Mouse (Mus musculus): ENCODE measurements around the gene Ism2. TPM values are rescaled to one million over a fixed set of nuclear protein-coding genes. Genes with fewer than 3 reads are reported as not detected.
A peak's percentile ranks its signal among the peaks of the same experiment; 100 is the strongest.

The Ism2 gene
- polyA plus RNA-seq, 1 experiment from 2014 or later = 1.6 TPM

DNA sequence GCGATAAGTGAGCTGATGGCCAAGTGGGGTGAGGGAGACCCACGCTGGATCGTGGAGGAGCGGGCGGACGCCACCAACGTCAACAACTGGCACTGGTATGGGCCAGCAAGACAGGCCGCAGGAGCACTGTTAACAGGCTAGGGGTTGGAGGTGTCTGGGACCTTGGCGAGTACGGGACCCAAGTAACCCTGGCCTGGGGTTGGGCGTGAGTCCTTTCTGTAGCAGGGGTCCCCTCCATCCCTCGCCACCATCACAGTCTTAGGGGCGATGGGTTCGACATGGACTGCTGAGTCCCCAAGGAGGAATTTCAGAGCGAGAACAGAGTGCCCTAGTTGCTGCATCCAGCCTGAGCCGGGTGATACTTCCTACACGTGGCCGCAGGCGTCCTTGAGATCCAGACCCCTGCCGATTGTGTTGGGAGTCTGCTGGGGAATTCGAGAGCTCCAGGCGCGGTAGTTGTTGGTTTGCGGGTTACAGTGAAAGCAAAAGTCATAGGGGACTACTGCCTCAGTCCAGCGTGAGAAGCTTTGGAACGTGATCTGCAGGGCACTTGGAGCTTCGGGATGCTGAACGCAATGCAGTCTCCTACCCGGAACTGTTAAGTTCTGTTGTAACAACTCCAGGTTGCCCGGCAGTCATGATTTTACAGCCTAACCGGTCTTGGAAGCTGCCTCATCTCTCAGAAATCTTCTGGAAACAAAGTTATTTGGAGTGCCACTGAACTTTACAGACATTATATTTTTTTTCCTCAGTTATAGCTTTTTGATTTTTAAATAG is 32.5 kb downstream of the Ism2 start:
- H3K4me2 ChIP-seq = peak overlapping the region; percentile 84
- H3K4me1 ChIP-seq = peaks cover 17% of the 10 kb centered on the region
- peak overlapping the region; percentile 71 for H3K4me3 ChIP-seq
- H3K9me3 ChIP-seq = no peaks in the 10 kb centered on the region
- peak overlapping the region; percentile 87 for H3K27ac ChIP-seq
- ATAC-seq (ENCODE audit: insufficient number of reproducible peaks, insufficient read depth, low FRiP score, low TSS enrichment, low read depth) = peak; percentile 68
- WGBS = under 1% methylated on average over 31 of the region's 31 CpGs
- no peaks in the 10 kb centered on the region for H3K27me3 ChIP-seq
- peak overlapping the region; percentile 89 for H3K9ac ChIP-seq
- peaks cover 44% of the 10 kb centered on the region for H3K36me3 ChIP-seq

DNA sequence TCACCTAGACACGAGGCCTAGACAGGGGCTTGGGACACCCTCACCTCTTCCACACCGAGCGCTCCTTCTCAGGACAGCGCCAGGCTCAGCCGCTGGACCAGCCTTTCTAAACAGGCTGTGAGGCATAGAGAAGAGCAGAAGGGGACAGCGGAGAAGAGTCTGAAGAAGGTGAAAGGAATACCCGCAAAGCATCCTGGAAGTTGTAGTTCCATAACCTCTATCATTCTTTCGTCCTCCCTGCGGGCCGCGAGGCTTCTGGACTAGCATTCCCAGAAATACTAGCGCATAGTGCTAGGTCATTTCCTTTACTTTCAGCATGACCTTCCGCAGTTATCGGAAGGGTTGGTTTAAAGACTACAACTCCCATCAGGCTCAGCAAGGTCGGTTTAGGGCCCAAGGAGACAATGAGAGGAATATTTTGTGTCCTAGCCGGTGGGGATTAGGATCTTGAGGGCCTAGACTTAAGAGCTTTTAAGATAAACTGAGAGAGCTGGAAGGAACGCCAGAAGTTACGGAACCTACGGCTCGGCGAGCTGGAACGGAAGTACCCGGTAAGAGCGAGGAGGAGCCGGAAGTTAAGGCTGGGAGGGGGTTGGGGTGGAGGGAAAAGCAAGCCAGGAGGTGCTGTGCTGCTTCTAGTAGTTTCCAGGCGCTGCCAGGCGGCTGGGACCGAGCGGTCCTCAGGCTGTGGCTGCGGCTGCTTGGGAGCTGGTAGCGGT is 33.2 kb downstream of the Ism2 start, which contains the start of the genes Vipas39 and Ahsa1:
Gene Vipas39 (minus strand): TSS at position 149 of the 719 bp plus-strand sequence.
Gene Ahsa1 (plus strand): TSS at position 372 of the 719 bp plus-strand sequence.
- WGBS = under 1% methylated on average over 31 of the region's 31 CpGs
- H3K27me3 ChIP-seq = no peaks in the 10 kb centered on the region
- peak within 1 kb of the TSS; percentile 71 for H3K4me3 ChIP-seq
- ATAC-seq (ENCODE audit: insufficient number of reproducible peaks, insufficient read depth, low FRiP score, low TSS enrichment, low read depth) = peak; percentile 97
- peaks cover 17% of the 10 kb centered on the region for H3K4me1 ChIP-seq
- H3K36me3 ChIP-seq = peaks cover 44% of the 10 kb centered on the region
- H3K9ac ChIP-seq = peak within 1 kb of the TSS; percentile 89
- H3K27ac ChIP-seq = peak within 1 kb of the TSS; percentile 87
- peak within 1 kb of the TSS; percentile 84 for H3K4me2 ChIP-seq
- H3K9me3 ChIP-seq = no peaks in the 10 kb centered on the region

DNA sequence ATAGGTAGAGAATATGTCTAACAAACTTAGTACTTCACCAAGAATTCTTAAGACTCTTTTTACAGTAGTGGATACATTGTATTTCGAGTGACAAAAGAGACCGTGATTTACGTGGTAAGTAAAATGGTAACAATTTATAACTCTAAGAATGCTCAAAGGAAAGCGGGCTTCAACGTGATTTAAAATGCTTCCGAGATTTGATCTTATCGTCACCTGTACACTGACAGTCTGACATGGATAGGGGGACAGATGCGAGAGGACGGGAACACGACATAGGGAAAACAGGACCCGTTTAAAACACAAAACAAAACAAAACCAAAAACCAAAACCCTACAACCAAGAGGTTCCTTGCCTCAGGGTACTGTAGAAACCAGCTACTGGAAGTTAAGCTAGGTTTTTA is 34.1 kb downstream of the Ism2 start:
- peak overlapping the region; percentile 87 for H3K27ac ChIP-seq
- H3K4me3 ChIP-seq = peak overlapping the region; percentile 71
- no peaks in the 10 kb centered on the region for H3K27me3 ChIP-seq
- no peak for ATAC-seq (ENCODE audit: insufficient number of reproducible peaks, insufficient read depth, low FRiP score, low TSS enrichment, low read depth)
- H3K36me3 ChIP-seq = peaks cover 44% of the 10 kb centered on the region
- H3K4me1 ChIP-seq = peaks cover 17% of the 10 kb centered on the region
- H3K4me2 ChIP-seq = peak overlapping the region; percentile 84
- peak overlapping the region; percentile 89 for H3K9ac ChIP-seq
- no peaks in the 10 kb centered on the region for H3K9me3 ChIP-seq
- 18% methylated on average over 11 of the region's 11 CpGs for WGBS

DNA sequence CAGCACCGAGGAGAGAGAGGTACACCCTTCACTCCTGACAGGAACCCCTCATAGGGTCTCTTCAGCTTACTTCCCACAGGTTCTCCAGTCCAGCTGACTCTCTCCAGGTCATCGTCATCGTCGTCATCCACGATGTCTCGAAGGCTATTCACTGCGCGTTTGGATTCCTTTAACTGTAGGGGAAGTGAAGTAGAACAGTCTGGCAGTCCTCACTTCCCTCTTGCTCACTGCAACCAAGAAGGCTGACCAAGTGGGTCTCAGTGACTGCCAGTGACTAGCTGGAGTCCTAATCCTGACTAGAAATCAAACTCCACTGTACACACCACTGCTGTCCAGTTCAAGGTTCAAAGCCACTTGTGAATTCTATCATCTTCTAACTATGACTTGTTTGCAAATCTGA is 38.9 kb downstream of the Ism2 start:
- Histone ChIP-seq H3K36me3 (peaks cover 73% of the 10 kb centered on the region), H3K27me3 (no peaks in the 10 kb centered on the region), H3K9ac (no peak overlapping the region), H3K4me3 (no peak overlapping the region), H3K4me2 (no peak overlapping the region), H3K27ac (no peak overlapping the region), H3K9me3 (no peaks in the 10 kb centered on the region), H3K4me1 (peaks cover 8% of the 10 kb centered on the region; the same call in 1 of the 2 replicates)
- no peak for ATAC-seq (ENCODE audit: insufficient number of reproducible peaks, insufficient read depth, low FRiP score, low TSS enrichment, low read depth)
- 96% methylated on average over 8 of the region's 8 CpGs for WGBS

DNA sequence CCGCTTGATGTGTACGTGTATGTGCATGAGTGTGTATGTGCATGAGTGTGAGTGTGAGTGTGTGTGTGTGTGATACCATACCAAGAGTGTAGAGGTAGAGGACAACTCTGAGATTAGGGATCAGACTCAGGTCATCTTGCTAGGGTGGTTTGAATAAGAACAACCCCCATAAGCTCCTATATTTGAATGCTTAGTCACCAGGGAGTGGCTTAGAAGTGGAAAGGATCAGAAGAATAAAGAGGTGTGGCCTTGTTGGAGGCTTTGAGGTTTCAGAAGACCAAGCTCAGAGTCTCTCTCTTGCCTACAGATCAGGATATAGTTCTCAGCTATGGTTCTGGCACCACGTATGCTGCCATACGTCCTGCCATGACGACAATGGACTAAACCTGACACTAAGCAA is 42.9 kb downstream of the Ism2 start:
- Histone ChIP-seq H3K9ac (no peak overlapping the region), H3K27me3 (no peaks in the 10 kb centered on the region), H3K9me3 (no peaks in the 10 kb centered on the region), H3K27ac (no peak overlapping the region), H3K4me2 (no peak overlapping the region), H3K4me1 (no peaks in the 10 kb centered on the region), H3K4me3 (no peak overlapping the region), H3K36me3 (peaks cover 90% of the 10 kb centered on the region)
- 94% methylated on average over 5 of the region's 5 CpGs for WGBS
- ATAC-seq (ENCODE audit: insufficient number of reproducible peaks, insufficient read depth, low FRiP score, low TSS enrichment, low read depth) = no peak

DNA sequence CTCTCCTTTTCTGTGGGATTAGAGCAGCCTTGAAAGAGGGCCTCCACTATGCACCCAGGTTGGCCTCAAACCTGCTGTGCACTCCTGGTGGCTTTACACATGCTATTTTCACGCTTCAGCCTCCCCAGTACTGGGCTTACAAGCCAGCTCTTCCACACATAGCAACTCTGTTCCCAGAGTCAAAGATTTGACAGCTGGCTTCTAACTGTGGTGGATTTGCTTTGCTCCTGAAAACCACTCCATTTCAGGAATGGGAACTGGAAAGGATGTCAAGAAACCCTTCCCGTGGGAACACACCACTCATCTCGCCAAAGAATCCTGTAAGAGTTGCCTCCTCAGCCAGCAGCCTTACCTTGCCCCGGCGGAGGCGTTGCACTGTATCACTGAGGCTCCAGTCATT is 45.6 kb downstream of the Ism2 start:
- H3K4me1 ChIP-seq = no peaks in the 10 kb centered on the region
- no peak overlapping the region for H3K9ac ChIP-seq
- H3K27ac ChIP-seq = no peak overlapping the region
- no peak overlapping the region for H3K4me3 ChIP-seq
- H3K4me2 ChIP-seq = no peak overlapping the region
- WGBS = 88% methylated on average over 6 of the region's 6 CpGs
- H3K27me3 ChIP-seq = no peaks in the 10 kb centered on the region
- ATAC-seq (ENCODE audit: insufficient number of reproducible peaks, insufficient read depth, low FRiP score, low TSS enrichment, low read depth) = no peak
- no peaks in the 10 kb centered on the region for H3K9me3 ChIP-seq
- H3K36me3 ChIP-seq = peaks cover 93% of the 10 kb centered on the region

DNA sequence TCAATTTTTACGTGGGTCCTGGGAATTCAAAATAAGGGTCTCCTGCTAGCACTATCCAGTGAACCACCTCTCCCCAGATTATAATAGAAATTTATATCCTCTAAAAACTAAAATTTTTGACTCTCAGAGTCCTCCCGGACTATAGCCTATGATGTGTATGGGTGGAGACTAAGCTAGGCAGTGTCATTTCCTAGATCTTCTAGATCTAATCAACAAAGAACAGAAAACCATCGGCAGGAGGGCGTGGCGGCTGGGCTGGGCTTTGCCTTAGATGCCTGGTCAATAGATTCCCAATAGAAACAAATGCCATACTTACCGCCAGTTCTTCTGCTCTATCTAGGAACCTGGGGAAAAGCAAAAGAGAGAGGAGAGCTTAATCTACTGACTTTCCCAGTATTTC is 49.3 kb downstream of the Ism2 start:
- Histone ChIP-seq H3K4me1 (no peaks in the 10 kb centered on the region), H3K27me3 (no peaks in the 10 kb centered on the region), H3K9ac (no peak overlapping the region), H3K4me2 (no peak overlapping the region), H3K9me3 (no peaks in the 10 kb centered on the region), H3K27ac (no peak overlapping the region), H3K36me3 (peaks cover 87% of the 10 kb centered on the region), H3K4me3 (no peak overlapping the region)
- ATAC-seq (ENCODE audit: insufficient number of reproducible peaks, insufficient read depth, low FRiP score, low TSS enrichment, low read depth) = no peak
- 88% methylated on average over 6 of the region's 6 CpGs for WGBS

DNA sequence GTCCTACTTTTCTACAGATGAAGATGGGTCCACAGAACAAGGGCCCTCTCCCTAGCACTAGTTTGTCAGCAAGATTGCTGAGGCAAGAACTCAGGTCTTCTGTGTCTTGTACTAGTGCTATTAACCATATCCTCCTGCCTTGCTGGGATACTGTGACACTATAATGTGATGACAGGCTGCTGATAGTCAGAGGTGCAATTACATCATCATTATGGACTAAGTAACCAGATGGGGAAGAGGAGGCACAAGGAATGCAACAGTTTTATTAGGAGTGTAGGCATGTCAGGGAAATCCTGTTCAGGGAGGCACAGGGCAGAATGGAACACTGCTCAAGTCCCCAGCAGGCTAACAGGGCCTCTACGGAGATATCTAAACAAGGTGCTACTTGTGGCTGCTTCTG is 60.9 kb downstream of the Ism2 start, which contains the start of gene Noxred1:
Gene Noxred1 (minus strand): TSS at position 101 of the 400 bp plus-strand sequence.
- no peak for ATAC-seq (ENCODE audit: insufficient number of reproducible peaks, insufficient read depth, low FRiP score, low TSS enrichment, low read depth)
- Histone ChIP-seq H3K36me3 (peaks cover 46% of the 10 kb centered on the region), H3K4me3 (no peak within 1 kb of the TSS), H3K9me3 (no peaks in the 10 kb centered on the region), H3K27me3 (no peaks in the 10 kb centered on the region), H3K9ac (no peak within 1 kb of the TSS), H3K27ac (no peak within 1 kb of the TSS), H3K4me2 (no peak within 1 kb of the TSS), H3K4me1 (no peaks in the 10 kb centered on the region)
- WGBS = 95% methylated on average over 1 of the region's 1 CpGs

DNA sequence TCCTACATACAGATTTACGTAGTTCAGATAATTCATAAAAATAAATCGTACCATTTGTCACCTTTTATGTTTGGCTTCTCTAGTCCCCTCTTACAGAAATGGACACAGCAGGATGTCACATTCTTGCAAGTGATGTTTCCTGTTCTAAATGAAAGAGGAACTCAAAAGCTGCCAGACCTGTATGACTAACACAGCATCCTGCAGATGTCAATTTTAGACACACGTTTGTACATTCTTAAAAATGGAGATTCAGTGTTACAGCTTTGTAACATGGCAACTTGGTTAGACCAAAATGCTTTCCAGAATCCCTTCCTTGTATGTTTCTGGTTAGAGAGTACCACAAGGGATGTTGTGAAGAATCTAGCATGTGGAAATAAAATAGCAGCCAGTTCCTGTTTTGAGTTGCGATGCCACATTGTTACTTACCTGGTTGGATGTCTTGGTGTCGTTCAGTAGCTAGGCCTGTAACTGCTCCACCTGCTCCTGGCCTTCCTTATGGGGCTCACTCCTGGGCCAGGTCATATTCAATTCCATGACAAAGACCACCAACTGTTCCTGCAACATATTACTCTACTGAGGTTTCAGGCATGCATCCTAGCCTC is 62.5 kb downstream of the Ism2 start:
- H3K9ac ChIP-seq = no peak overlapping the region
- no peak overlapping the region for H3K27ac ChIP-seq
- ATAC-seq (ENCODE audit: insufficient number of reproducible peaks, insufficient read depth, low FRiP score, low TSS enrichment, low read depth) = no peak
- peaks cover 39% of the 10 kb centered on the region for H3K36me3 ChIP-seq
- H3K9me3 ChIP-seq = no peaks in the 10 kb centered on the region
- H3K4me2 ChIP-seq = no peak overlapping the region
- 81% methylated on average over 5 of the region's 5 CpGs for WGBS
- H3K27me3 ChIP-seq = no peaks in the 10 kb centered on the region
- no peak overlapping the region for H3K4me3 ChIP-seq
- H3K4me1 ChIP-seq = no peaks in the 10 kb centered on the region

DNA sequence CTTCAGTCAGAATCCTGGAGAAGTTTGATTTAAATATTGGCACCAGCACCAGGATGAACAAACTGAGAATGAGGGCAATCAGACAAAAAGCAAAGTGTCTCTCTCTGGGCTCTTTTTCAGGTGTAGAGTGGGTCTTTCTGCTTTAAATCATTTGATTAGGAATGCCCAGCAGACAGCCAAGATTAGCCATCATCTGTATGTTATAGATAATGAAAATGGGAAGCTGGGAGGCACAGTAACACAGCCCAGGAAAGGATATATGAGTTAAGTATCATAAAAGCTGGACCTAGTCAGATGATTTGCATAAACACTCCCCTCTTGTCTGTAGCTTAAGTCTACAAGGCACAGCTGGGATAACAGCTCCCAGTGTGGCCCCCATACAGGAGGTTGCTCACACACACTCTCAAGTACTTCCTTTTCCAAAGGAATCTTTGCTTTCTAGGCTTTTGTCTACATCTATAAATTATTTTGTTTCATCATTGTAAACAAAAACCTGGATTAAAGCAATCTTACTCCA is 69.1 kb downstream of the Ism2 start:
- no peaks in the 10 kb centered on the region for H3K27me3 ChIP-seq
- H3K9me3 ChIP-seq = no peaks in the 10 kb centered on the region
- H3K36me3 ChIP-seq = no peaks in the 10 kb centered on the region
- H3K4me3 ChIP-seq = no peak overlapping the region
- no peak overlapping the region for H3K4me2 ChIP-seq
- no peak overlapping the region for H3K9ac ChIP-seq
- no peak overlapping the region for H3K27ac ChIP-seq
- H3K4me1 ChIP-seq = no peaks in the 10 kb centered on the region
- no peak for ATAC-seq (ENCODE audit: insufficient number of reproducible peaks, insufficient read depth, low FRiP score, low TSS enrichment, low read depth)

DNA sequence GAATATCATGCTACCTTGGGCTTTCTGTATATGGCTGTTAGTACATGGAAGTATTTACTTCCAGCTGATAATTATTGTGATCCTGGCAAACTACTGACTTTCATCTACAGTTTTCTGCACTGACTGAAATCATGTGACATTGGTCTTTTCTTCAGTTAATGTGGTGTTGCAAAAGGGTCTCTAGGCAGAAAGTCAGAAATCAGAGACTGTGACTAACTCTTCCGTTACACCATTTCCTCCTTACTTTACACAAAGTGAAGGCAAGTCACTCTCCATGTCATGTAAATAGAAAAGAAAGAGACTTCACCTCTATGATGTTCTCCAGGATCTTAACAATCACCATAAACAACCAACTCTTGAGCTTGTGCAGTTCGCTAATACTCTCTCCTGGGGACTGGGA is 69.9 kb downstream of the Ism2 start:
- Histone ChIP-seq H3K27me3 (no peaks in the 10 kb centered on the region), H3K9me3 (no peaks in the 10 kb centered on the region), H3K36me3 (no peaks in the 10 kb centered on the region), H3K4me2 (no peak overlapping the region), H3K9ac (no peak overlapping the region), H3K27ac (no peak overlapping the region), H3K4me3 (no peak overlapping the region), H3K4me1 (no peaks in the 10 kb centered on the region)
- no peak for ATAC-seq (ENCODE audit: insufficient number of reproducible peaks, insufficient read depth, low FRiP score, low TSS enrichment, low read depth)
- 77% methylated on average over 2 of the region's 2 CpGs for WGBS
